Mouse (Mus musculus) kidney, postnatal 36 days (tissue): ENCODE results near the gene Tle4.

Experiments
- DNase-seq, 2 experiments: peaks; one replicate each; pipeline ENCODE4 v3.0.0; 2021 to 2022; ENCODE audit warnings: mixed read lengths in 2 of 2

Gene Tle4

DNA sequence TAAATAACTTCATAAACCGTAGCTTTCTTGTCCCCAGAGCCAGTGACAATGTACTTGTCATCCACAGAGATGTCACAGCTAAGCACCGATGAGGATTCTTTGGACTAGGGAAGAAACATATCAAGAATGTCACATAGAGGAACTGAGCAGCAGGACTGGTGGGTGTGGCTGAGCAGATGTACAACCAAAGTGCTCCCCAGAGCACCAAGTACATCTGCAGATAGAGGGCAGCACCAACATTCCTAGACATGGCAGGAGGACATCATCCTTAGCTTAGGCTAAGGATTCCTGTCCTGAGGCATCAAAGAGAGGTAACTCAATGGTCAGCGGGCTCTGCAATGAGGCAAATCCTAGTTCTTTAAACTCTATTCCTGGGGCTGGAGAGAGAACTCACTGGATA lies 148.1 kb downstream of the Tle4 start:
- peak; percentile 27 to 60 for DNase-seq

DNA sequence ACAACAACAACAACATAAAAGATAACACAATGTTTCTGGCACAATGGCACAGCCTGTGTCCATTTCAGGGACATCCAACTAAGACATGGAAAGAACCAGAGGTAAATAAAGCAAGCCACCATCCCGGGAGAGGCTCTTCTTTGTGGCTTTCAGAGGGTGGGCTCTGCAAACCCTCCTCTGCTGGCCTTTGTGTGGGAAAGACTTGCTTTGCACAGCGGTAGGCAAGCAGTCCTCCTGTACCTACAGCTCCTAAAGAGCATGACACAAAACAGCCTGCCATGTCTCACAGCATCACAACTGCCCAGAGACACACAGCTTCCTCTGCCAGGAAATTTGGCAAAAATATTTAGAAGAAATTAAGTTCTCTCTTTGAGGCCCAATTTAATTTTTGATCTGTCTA lies 149.3 kb downstream of the Tle4 start:
- DNase-seq, result no peak

DNA sequence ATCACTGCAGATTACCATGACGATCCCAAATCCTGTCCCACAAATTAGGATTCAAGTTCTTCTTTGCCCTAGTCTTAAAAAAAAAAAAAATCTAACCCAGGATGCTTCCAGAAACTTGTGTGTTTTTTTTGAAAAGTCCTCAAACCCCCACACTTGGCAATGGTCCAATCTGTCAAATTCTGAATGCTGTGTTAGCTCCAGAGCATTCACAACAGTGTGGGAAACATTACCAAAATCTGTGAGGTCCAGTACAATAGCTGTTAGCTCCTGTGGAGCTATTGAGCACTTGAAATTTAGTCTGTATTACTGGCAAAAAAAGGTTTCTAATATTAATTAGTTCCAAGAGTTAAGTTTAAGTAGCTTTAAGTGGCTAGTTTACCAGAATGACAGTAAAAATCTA lies 150.4 kb downstream of the Tle4 start:
- DNase-seq, result no peak

DNA sequence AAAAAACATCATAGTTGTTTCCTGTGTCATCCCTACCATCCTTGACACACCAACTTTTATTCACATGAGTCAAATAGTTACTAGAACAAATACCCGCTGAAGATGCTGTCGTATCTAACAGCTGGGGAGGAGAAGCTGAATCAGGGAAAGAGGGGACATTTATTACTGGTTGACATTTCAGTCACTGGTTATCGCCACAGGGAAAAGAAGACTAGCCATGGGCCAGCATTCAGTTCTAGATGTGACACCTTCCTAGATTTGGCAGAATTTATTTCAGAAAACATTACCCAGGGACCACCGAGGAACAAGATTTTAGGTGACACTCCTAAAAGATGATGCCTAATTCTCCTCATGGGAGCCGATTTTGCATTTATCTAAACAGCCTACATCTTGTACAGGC lies 156.0 kb downstream of the Tle4 start:
- DNase-seq, result no peak

GRCm38 (mm10) chr19:14437226-14437625 lies 160.6 kb downstream of the Tle4 start:
- DNase-seq, result no peak

DNA sequence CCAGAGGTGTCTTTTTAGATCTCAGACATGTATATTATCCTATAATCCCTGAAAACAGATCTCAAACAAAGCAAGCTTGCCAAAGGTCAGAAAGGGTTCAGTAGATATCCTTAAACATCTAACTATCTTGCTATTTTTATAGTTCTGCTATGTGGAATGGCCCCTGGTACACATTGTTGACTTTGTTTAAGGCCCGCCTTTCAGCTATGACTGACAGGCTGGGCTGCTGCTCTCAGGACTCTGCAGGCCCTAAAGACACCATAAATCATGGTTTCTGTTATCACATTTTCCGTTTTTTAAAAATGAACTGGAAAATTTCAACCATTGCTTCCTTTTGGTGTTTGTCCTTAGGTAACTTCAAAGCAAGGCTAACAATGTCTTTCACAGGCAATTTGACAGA lies 161.3 kb downstream of the Tle4 start:
- DNase-seq, result no peak

DNA sequence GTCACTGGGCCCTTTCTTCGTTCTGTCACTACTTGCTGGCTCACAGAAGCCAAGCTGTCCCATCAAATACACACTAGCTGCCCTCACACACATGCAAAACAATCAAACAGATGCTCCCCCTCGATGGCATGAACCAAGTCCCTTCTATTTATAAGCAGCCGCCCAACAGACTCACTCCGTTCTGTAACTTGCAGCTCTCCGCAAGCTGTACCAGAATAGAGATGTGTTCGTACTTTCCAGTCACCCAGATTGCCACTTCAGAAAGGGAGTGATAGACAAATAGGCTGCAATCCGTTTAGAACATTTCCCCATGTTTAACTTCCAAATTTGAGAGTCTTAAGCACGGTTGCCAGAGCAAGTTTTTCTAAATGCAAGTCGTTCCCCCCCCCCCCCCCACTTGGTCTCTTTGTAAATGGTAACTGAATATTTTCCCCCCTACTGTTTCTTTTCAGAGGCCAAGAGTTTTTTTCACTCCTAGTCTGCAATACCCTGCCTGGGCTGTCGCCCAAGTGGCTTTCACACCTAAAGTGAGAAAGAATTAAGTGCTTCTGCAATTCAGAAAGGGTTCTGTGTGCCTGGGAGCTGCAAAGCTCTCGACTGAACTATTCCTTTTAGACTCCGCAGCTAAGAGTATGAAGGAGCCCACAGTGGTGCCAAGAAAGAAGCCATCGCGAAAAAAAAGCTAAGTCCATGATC lies 162.0 kb downstream of the Tle4 start:
- DNase-seq, result no peak

GRCm38 (mm10) chr19:14433900-14434299 lies 164.0 kb downstream of the Tle4 start:
- DNase-seq, result no peak

DNA sequence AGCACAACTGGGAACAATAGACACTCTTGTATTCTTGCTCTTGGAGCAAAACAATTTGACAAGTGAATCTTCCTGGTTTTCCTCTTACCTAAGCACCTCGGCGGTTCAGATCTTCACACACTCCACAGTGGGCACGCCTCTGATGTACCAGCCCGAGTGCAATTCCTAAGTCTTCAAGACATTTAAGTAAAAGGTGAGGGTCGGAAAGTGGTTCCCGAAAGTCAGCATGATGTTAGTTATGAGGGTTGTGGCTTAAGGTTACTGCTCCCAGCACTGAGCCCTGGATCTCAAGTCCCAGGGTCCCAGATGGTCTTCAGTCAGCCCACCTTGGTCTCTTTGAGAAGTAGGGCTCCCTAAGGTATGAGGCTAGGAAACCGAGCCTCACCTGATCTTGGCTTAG lies 165.4 kb downstream of the Tle4 start:
- DNase-seq, result no peak

GRCm38 (mm10) chr19:14426920-14427319 lies 170.9 kb downstream of the Tle4 start:
- no peak for DNase-seq

GRCm38 (mm10) chr19:14426244-14426868 lies 171.5 kb downstream of the Tle4 start:
- DNase-seq, result no peak

DNA sequence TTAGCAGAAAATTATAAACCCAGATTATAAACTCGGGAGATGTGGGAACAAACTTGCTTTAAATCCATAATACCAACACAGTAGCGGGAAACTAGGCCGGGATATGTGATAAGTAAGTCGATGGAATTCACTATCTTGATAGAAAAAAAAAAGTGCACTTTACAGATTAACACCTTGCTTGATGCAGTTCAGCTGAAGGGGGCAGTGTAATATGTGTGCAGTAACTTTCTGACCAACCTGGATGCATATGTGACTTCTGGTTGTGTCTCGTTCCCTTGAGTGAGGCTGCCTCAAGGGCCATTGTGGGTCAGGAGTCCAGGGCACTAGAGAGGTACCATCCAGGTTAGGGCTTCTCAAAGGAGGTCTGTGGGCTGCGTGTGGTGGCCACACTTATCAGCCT lies 172.7 kb downstream of the Tle4 start:
- DNase-seq, result no peak

GRCm38 (mm10) chr19:14424016-14424964 lies 173.6 kb downstream of the Tle4 start:
- DNase-seq, result no peak

DNA sequence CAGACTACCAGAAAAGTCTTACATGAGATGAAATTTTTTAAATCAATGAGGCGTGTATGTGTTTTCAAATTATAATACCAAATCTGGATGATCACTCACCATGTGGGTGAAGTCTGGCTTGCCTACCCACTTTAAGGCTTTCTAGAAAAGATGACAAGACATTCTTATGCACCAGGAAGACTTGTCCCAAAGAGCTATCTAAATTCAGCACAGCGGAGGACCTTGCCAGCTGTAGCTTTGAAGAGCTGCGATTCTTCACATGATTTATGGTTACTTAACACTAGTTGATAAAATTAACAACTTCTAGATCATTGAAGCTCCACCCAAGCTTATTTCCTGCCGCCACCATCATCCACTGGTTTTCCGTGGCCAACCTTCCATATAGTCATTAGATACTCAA lies 176.2 kb downstream of the Tle4 start:
- DNase-seq, result no peak

DNA sequence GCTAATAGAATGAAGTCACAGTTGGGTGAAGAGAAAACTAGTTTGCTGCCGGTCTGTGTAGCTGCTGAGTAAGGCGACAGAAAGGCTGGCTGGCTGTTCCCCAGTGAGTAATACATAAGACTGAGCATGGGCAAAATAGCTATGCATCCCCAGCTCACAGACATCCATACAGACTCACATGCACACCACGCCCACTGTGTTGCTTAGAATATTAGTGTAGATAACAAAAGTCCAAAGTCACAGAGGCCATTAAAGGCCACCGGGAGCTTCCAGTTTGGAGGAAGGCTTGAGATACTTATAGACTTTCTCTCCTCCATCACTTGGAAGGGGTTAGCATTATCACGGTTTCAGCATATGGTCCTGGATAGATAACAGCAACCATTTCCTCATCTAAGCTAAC lies 178.0 kb downstream of the Tle4 start:
- no peak for DNase-seq

DNA sequence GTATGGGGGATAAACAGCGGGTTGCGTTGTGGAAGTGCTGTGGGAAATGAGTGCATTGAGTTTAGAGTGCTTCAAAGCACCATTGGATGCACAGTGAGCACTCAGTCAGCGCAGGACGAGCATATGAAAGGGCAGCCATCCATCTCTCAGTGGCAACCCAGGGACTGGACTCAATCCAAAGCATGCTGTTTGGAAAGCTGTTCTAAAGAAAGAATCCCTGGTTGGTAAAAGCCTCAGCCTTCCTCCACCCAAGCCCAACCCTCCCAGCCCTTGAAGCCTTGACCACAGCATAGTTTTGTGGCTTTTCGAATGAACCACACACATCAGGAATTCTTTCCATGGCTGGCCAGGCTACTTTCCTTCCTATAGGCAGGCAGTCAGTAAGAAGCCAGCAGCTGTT lies 181.0 kb downstream of the Tle4 start:
- no peak for DNase-seq

DNA sequence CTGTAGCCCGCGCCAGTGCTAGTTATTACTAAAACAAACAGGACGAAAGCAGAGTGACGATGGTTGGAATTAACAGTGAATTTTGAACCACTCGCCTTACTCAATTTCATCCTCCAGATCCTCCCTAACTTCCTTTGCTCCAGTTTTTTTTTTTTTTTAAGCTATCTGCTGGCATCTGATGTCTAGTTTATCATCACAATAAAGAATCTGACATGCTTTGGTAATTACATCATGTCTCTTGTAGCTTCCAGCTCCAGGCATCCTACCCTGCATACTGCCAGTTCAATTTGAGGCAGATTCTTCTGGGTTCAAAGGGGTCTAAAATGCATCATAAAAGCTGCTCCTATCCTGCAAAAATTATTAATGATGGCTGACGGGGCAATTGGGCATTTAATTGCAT lies 181.9 kb downstream of the Tle4 start:
- DNase-seq, result no peak

- no peak for DNase-seq
These were observed 182.9 kb downstream of the Tle4 start for GRCm38 (mm10) chr19:14414957-14415356.

DNA sequence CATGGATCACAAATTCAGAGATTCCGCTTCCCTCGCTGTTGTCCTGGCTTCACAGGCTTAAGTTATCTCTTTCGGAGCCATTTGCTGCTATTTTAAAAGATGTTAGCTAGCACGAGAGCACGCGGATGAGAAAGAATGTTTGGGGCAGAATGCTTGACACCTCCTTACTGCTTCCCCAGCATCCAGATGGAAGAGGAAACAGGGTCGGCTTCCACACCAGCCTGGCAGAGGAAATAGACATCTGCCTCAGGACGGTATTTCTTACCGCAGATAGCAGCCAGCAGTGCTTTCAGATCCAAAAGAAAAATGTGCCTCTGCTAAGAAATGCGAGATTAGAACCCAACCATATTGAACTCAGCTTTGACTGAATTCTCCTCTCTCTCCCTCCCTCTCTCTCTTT lies 191.2 kb downstream of the Tle4 start:
- DNase-seq, result no peak
